Mouse (Mus musculus) MEL (cell line): ENCODE measurements around the gene Phf1.

Experiments
- CHD1 ChIP-seq: IDR thresholded peaks from 2 replicates; pipeline ENCODE4 v1.6.1; 2012; ENCODE audit warnings: low read depth, mild to moderate bottlenecking, inconsistent platforms, low read length, improper control_type of control experiment
- CHD2 ChIP-seq: IDR thresholded peaks from 2 replicates; pipeline ENCODE4 v1.6.1; 2011; ENCODE audit warnings: low read length, improper control_type of control experiment
- CTCF ChIP-seq, 3 experiments: IDR thresholded peaks in 2 of 3; conservative IDR thresholded peaks in 1 of 3; 2 replicates each; pipeline ENCODE4 v1.5.1; 2011 to 2012; ENCODE audit warnings: low read length in 3 of 3, low read depth in 2 of 3, mild to moderate bottlenecking in 2 of 3, improper control_type of control experiment in 1 of 3, inconsistent platforms in 1 of 3, mixed read lengths in 1 of 3, moderate library complexity in 1 of 3; ENCODE audit not compliant: control insufficient read depth in 1 of 3, insufficient read depth in 1 of 3, poor library complexity in 1 of 3, severe bottlenecking in 1 of 3
- EP300 ChIP-seq, 2 experiments: IDR thresholded peaks; 2 replicates each; pipeline ENCODE4 v1.6.1; 2011; ENCODE audit warnings: improper control_type of control experiment in 2 of 2, low read length in 2 of 2, low read depth in 1 of 2, mild to moderate bottlenecking in 1 of 2
- GATA1 ChIP-seq: IDR thresholded peaks from 2 replicates; pipeline ENCODE4 v1.6.1; 2011; ENCODE audit warnings: low read depth, low read length, improper control_type of control experiment
- JUND ChIP-seq: IDR thresholded peaks from 2 replicates; pipeline ENCODE4 v1.6.1; 2011; ENCODE audit warnings: low read depth, mild to moderate bottlenecking, improper control_type of control experiment, low read length
- MAFK ChIP-seq: IDR thresholded peaks from 2 replicates; pipeline ENCODE4 v1.6.1; 2011; ENCODE audit warnings: low read depth, mild to moderate bottlenecking, low read length, improper control_type of control experiment, borderline replicate concordance
- MAX ChIP-seq: IDR thresholded peaks from 2 replicates; pipeline ENCODE4 v1.6.1; 2011; ENCODE audit warnings: low read length, improper control_type of control experiment
- POLR2A ChIP-seq, 2 experiments: IDR thresholded peaks; 2 replicates each; pipeline ENCODE4 v1.6.1; 2011 to 2012; ENCODE audit warnings: low read length in 2 of 2, mild to moderate bottlenecking in 2 of 2, control low read depth in 1 of 2, improper control_type of control experiment in 1 of 2, low read depth in 1 of 2, moderate library complexity in 1 of 2; ENCODE audit not compliant: control insufficient read depth in 1 of 2, insufficient read depth in 1 of 2, poor library complexity in 1 of 2
- TAL1 ChIP-seq: IDR thresholded peaks from 2 replicates; pipeline ENCODE4 v1.6.1; 2012; ENCODE audit warnings: mild to moderate bottlenecking, inconsistent platforms, low read length, moderate library complexity, mixed read lengths
- USF1 ChIP-seq: IDR thresholded peaks from 2 replicates; pipeline ENCODE4 v1.6.1; 2014; ENCODE audit warnings: low read depth, mild to moderate bottlenecking, inconsistent platforms, low read length, improper control_type of control experiment, moderate library complexity
- ZC3H11A ChIP-seq: IDR thresholded peaks from 2 replicates; pipeline ENCODE4 v1.6.1; 2012; ENCODE audit warnings: low read depth, mild to moderate bottlenecking, inconsistent platforms, low read length, improper control_type of control experiment
- ZNF384 ChIP-seq: IDR thresholded peaks from 2 replicates; pipeline ENCODE4 v1.6.1; 2012; ENCODE audit warnings: low read depth, mild to moderate bottlenecking, inconsistent platforms, low read length, improper control_type of control experiment

DNA sequence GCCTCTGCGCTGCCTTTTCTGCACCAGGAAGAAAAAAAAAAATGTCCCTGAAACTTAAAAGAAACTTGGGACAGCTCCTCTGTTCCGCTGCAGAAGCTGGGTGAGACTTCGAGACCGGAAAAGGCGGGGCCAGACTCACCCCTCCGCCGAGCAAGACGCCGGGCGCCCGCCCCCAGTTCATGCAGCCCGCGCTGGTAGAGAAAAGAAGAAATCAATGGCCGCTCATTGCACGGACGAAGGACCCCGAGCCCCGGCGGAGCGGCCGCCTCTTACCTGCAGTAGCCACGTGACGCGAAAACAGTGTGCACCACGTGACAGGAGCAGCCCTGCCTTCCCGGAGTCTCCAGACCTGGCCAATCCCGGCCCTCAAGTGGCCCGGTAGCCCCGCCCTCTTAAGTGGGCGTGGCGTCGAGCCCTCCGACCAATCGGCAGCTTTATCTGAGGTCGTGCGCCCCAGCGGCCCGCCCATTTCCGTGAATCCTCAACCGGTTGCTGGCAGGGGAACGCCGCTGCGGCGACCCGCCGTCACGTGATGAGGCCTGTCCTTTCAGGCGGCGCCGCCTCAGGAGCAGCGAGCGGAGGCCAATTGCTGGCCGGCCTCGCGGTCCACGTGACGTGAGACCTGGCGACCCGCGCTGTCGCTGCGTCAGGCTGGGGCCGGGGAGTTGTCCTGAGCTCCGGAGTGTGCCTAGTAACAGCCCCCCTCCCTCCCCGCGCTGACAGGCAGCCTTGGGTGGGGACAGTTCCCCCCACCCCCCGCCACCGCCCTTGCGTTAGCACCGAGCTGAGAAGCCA is 6.5 kb downstream of the Phf1 start, which contains the start of gene Cuta:
- TF ChIP-seq EP300 (IDR thresholded peaks at IDR 0.05; ENCODE audit: low read depth in 1 of 2, low read length in 2 of 2) (no peak), USF1 (peak; percentile 96), GATA1 (no peak), CTCF (IDR thresholded peaks at IDR 0.05 in 2 of 3, conservative IDR thresholded peaks at IDR 0.05 in 1 of 3; ENCODE audit: control insufficient read depth in 1 of 3, insufficient read depth in 1 of 3, low read depth in 2 of 3, low read length in 3 of 3, poor library complexity in 1 of 3, severe bottlenecking in 1 of 3) (no peak), CHD1 (0 out of 2 replicates have a peak, but pooled peaks have one; percentile 29), CHD2 (no peak), ZC3H11A (no peak), JUND (no peak), POLR2A (IDR thresholded peaks at IDR 0.05; ENCODE audit: control insufficient read depth in 1 of 2, insufficient read depth in 1 of 2, low read depth in 1 of 2, low read length in 2 of 2, poor library complexity in 1 of 2) (peak; percentile 31 to 69; a peak in 3 of 4 replicates), MAFK (no peak), ZNF384 (peak; percentile 66; the same call in 1 of the 2 replicates), TAL1 (no peak), MAX (peak; percentile 98)
